Mouse (Mus musculus) liver, adult 2 months (tissue): ENCODE data around the gene Rnf130. TPM values are rescaled to one million over a fixed set of nuclear protein-coding genes. Genes with fewer than 3 reads are reported as not detected.

ENCODE experiments used
- DNase-seq: peaks from one replicate; pipeline ENCODE4 v3.0.0-alpha.2; 2011; ENCODE audit warnings: low read depth, low spot score; ENCODE audit errors: extremely low read depth
- H3K27ac ChIP-seq: fragments of 200-500 bp; replicated peaks from 2 replicates; pipeline ENCODE4 v1.5.1; 2012; ENCODE audit warnings: low read depth, mild to moderate bottlenecking, control low read depth, inconsistent platforms, low read length; ENCODE audit not compliant: insufficient read depth
- H3K27me3 ChIP-seq: fragments of 200-500 bp; 2 replicates; pipeline ENCODE4 v1.6.1; 2012; ENCODE audit warnings: mild to moderate bottlenecking, moderate library complexity, low read length, inconsistent platforms; ENCODE audit not compliant: control insufficient read depth, insufficient read depth
- H3K36me3 ChIP-seq: fragments of 200-500 bp; 2 replicates; pipeline ENCODE4 v1.6.1; 2012; ENCODE audit warnings: low read length, inconsistent platforms; ENCODE audit not compliant: control insufficient read depth, insufficient read depth
- H3K4me1 ChIP-seq: fragments of 200-500 bp; 2 replicates; pipeline ENCODE4 v1.6.1; 2011; ENCODE audit warnings: low read length; ENCODE audit not compliant: control insufficient read depth, insufficient read depth
- H3K4me3 ChIP-seq: fragments of 200-500 bp; 2 replicates; pipeline ENCODE4 v1.5.1; 2011; ENCODE audit warnings: low read depth, mild to moderate bottlenecking, control low read depth, low read length, moderate library complexity; ENCODE audit not compliant: insufficient read depth
- H3K79me2 ChIP-seq: fragments of 200-500 bp; 2 replicates; pipeline ENCODE4 v1.6.1; 2012; ENCODE audit warnings: inconsistent platforms, mild to moderate bottlenecking, low read length, moderate library complexity; ENCODE audit not compliant: control insufficient read depth, insufficient read depth
- H3K9ac ChIP-seq: fragments of 200-500 bp; 2 replicates; pipeline ENCODE4 v1.6.1; 2012; ENCODE audit warnings: low read depth, mild to moderate bottlenecking, control low read depth, inconsistent platforms, low read length
- CTCF ChIP-seq: fragments of 200-500 bp; IDR thresholded peaks from 2 replicates; pipeline ENCODE4 v1.5.1; 2011; ENCODE audit warnings: low read depth, low read length, control low read depth
- POLR2A ChIP-seq: fragments of 200-500 bp; IDR thresholded peaks from 2 replicates; pipeline ENCODE4 v1.6.1; 2011; ENCODE audit warnings: low read length, control low read depth; ENCODE audit not compliant: insufficient read depth; ENCODE audit errors: extremely low read depth
- whole genome bisulfite sequencing: fragments of 180-500 bp; shearing (Covaris S2); methylation state at CpG from one replicate; pipeline ENCODE4 v1.1.7; 2018; 5-methylcytosine and 5-hydroxymethylcytosine counted together
- polyA plus RNA-seq: library from polyadenylated mRNA; depleted of rRNA; stranded (reverse); fragments of >200 nt; gene quantifications from 2 replicates; pipeline ENCODE4 v1.2.3, GENCODE M21; 2012
- total RNA-seq: library from RNA; depleted of rRNA; stranded (reverse); fragments of >200 nt; gene quantifications from 2 replicates; pipeline ENCODE4 v1.2.3, GENCODE M21; 2014

Rnf130 gene
- total and polyA plus RNA-seq, 2 experiments = 66.7 to 111 TPM

DNA sequence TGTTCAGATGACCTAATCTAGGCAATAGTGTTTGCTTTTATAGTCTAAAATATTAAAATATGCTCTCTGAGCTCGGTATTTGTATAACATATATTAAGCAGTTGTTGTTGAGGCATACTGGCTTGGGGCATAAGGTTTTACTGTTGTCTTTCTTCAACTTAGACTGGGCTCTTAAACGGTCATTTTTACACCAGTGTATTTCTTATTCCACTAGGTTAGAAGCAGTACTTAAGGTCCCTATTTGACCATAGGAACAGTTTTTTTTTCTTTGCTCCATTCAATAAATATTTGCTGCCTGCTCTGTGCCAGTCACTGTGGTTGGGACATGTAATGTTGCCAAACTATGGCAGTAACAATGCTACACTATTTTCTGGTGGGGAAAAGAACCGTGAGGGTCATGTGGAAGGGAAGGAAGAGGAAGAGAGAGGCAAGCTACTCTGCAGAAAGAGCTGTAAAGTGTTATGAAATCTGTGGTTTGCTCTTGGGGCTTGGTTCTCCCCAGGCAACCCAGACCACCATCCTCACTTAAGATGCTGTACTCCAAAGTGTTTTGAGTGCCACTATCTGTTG is 1.5 kb downstream of the Rnf130 start:
- Histone ChIP-seq H3K27me3 (no peaks in the 10 kb centered on the region), H3K4me3 (peak overlapping the region; percentile 12), H3K79me2 (peaks cover 27% of the 10 kb centered on the region; the same call in 1 of the 2 replicates), H3K4me1 (peaks cover 7% of the 10 kb centered on the region), H3K36me3 (no peaks in the 10 kb centered on the region), H3K9ac (no peak overlapping the region), H3K27ac (no peak overlapping the region)
- peak; percentile 39 for DNase-seq
- WGBS = 23% methylated on average over 3 of the region's 3 CpGs
- TF ChIP-seq CTCF = no peak
- no peak for TF ChIP-seq POLR2A

DNA sequence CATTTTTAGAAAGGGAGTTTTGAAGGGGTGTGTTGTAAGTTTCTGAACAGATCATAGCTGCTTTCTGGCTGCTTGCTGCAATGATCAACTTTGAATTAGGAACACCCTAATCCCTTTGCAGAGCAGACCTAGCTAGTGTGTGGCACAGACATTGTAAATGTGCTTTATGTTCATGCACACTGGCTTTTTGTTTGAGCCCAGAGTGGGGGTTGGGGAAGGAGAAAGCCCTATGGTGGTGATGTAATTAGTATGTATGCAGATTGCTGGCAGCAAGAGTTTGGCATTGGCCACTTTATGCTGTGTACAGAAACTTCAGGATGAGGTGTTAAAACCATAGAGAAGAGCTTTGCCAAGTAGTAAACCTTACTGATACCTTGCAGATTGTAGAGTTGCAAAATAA is 3.3 kb downstream of the Rnf130 start:
- no peak for TF ChIP-seq CTCF
- no peak for TF ChIP-seq POLR2A

GRCm38 (mm10) chr11:50034155-50034554 is 9.0 kb downstream of the Rnf130 start:
- peaks cover 26% of the 10 kb centered on the region; the same call in 1 of the 2 replicates for H3K79me2 ChIP-seq
- no peak overlapping the region for H3K4me3 ChIP-seq
- DNase-seq = no peak
- no peak overlapping the region for H3K27ac ChIP-seq
- H3K27me3 ChIP-seq = no peaks in the 10 kb centered on the region
- peaks cover 28% of the 10 kb centered on the region for H3K4me1 ChIP-seq
- TF ChIP-seq CTCF (no peak), POLR2A (no peak)
- no peaks in the 10 kb centered on the region for H3K36me3 ChIP-seq
- no peak overlapping the region for H3K9ac ChIP-seq

More for the DNA sequence above, 3.3 kb downstream of the Rnf130 start:
- H3K4me1 ChIP-seq = peaks cover 15% of the 10 kb centered on the region
- H3K4me3 ChIP-seq = no peak overlapping the region
- no peak overlapping the region for H3K9ac ChIP-seq
- no peaks in the 10 kb centered on the region for H3K27me3 ChIP-seq
- DNase-seq = no peak
- H3K36me3 ChIP-seq = no peaks in the 10 kb centered on the region
- peaks cover 34% of the 10 kb centered on the region; the same call in 1 of the 2 replicates for H3K79me2 ChIP-seq
- H3K27ac ChIP-seq = no peak overlapping the region

DNA sequence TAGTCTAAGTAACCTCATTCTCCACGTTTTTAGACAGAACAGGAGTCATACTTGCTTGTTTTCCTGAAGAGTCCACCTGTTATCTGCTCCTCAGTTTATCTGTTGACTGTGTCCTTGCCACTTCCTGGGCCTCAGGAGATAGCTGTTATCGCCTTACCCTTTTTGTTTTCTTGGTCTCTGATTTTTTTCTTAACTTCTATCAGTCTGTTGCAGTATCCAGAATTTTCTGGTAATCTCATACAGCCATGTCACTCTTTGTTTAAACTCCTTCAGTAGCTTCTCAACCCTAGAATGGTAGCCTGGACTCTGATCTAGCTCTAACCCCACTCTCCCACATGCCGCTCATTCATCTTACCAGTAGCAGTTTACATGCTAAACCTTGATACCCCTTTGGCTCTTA is 10.6 kb downstream of the Rnf130 start:
- WGBS = 47% methylated on average over 3 of the region's 3 CpGs
- no peak for TF ChIP-seq CTCF
- no peak for TF ChIP-seq POLR2A
- Histone ChIP-seq H3K9ac (no peak overlapping the region), H3K79me2 (peaks cover 26% of the 10 kb centered on the region; the same call in 1 of the 2 replicates), H3K4me1 (peaks cover 28% of the 10 kb centered on the region), H3K4me3 (no peak overlapping the region), H3K27me3 (no peaks in the 10 kb centered on the region), H3K27ac (peak overlapping the region; percentile 63), H3K36me3 (no peaks in the 10 kb centered on the region)
- no peak for DNase-seq

DNA sequence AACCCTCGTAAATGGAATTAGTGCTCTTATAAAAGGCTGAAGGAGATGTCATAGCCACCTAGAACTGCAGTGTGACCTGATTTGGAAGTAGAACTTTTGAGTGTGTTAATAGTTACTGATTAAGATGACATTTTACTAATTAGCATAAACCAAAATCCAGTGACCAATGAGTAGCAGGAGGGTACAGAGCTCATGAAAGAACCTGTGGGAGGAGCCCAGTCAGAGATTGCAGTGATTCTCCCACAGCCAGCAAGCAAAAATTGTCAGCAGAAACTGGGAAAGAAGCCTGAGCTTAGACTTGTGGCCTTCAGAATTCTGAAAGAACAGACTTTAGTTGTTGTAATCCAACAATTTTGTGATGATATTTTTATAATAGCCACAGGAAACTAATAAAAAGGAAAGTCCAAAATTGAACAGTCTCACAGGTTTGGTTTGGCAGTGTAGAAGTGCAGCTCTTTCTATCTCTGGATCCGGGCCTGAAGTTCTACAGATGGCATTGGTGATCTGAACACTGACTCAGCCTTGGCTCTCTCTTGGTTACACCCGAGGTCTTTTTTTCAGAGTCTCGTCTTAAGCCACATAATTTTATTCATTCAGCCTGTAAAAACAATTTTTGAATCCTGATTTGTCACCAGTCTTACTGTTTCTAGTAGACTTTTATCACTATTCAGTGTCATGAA is 11.8 kb downstream of the Rnf130 start:
- WGBS = 16% methylated on average over 4 of the region's 4 CpGs
- no peak for TF ChIP-seq CTCF
- TF ChIP-seq POLR2A = no peak
- Histone ChIP-seq H3K27me3 (no peaks in the 10 kb centered on the region), H3K36me3 (no peaks in the 10 kb centered on the region), H3K4me3 (peak overlapping the region; percentile 35; the same call in 1 of the 2 replicates), H3K9ac (peak overlapping the region; percentile 33; the same call in 1 of the 2 replicates), H3K79me2 (peaks cover 19% of the 10 kb centered on the region; the same call in 1 of the 2 replicates), H3K4me1 (peaks cover 28% of the 10 kb centered on the region), H3K27ac (peak overlapping the region; percentile 80)
- DNase-seq = peak; percentile 94

DNA sequence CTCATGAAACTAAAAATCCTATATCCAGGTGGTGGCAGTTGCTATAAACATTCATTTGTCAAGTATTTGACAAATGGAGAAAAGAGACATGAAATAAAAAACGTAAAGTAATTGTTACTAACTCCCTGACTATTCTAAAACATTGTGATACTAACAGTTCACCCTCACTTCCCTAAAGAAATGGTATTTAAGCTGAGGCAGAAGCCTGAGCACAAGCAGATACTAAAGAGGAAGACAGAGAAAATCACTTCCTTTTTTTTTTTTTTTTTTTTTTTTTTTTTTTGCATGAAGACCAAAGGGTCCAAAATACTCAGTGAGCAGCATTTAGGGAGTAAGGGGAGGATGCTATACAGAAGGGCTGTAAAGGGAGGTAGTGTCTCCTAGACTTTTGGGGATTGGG is 13.6 kb downstream of the Rnf130 start:
- Histone ChIP-seq H3K27ac (no peak overlapping the region), H3K4me3 (no peak overlapping the region), H3K9ac (no peak overlapping the region), H3K27me3 (no peaks in the 10 kb centered on the region), H3K79me2 (peaks cover 21% of the 10 kb centered on the region), H3K4me1 (peaks cover 24% of the 10 kb centered on the region), H3K36me3 (no peaks in the 10 kb centered on the region)
- WGBS = 84% methylated on average over 1 of the region's 1 CpGs
- DNase-seq = no peak
- TF ChIP-seq CTCF = no peak
- no peak for TF ChIP-seq POLR2A
